Mouse (Mus musculus): ENCODE data around the gene Tulp1. TPM values are rescaled to one million over a fixed set of nuclear protein-coding genes. Genes with fewer than 3 reads are reported as not detected.
A peak's percentile ranks its signal among the peaks of the same experiment; 100 is the strongest.
"Not testable (repeated sequence)": the region's sequence is repeated elsewhere in the genome, so short reads cannot be mapped to it uniquely, and the experiment has no call there.

The Tulp1 gene
- polyA plus RNA-seq, 1 experiment from 2014 or later = 3.9 TPM

- WGBS = 34% methylated on average over 5 of the region's 7 CpGs
- DNase-seq (ENCODE audit: low spot score) = no peak
- H3K4me1 ChIP-seq (replicated peaks; ENCODE audit: insufficient read depth, low read length) = peaks cover 36% of the 10 kb centered on the region; the same call in 1 of the 2 replicates
- H3K4me3 ChIP-seq (replicated peaks; ENCODE audit: low read depth, low read length) = no peak overlapping the region
- peaks cover 30% of the 10 kb centered on the region for H3K36me3 ChIP-seq (ENCODE audit: insufficient read depth, low read length)
- H3K27me3 ChIP-seq (ENCODE audit: insufficient read depth, low read length) = no peaks in the 10 kb centered on the region
- peak overlapping the region; percentile 15; the same call in 1 of the 2 replicates for H3K9ac ChIP-seq (ENCODE audit: low read depth, low read length)
- no peak for ATAC-seq (replicated peaks; ENCODE audit: low FRiP score, low read depth)
- no peaks in the 10 kb centered on the region for H3K9me3 ChIP-seq (replicated peaks; ENCODE audit: low read length)
- no peak overlapping the region for H3K4me2 ChIP-seq (ENCODE audit: low read length)
- peak overlapping the region; percentile 31; the same call in 1 of the 2 replicates for H3K27ac ChIP-seq
- no peak for TF ChIP-seq CTCF (IDR thresholded peaks at IDR 0.05; ENCODE audit: low read depth)
Observed at GRCm38 (mm10) chr17:28331241-28332112, 33.5 kb downstream of the Tulp1 start.

GRCm38 (mm10) chr17:28330590-28330989 is 34.4 kb downstream of the Tulp1 start:
- H3K9ac ChIP-seq (ENCODE audit: low read depth, low read length); DNase-seq (ENCODE audit: low spot score); H3K27ac ChIP-seq; H3K9me3 ChIP-seq (replicated peaks; ENCODE audit: low read length); H3K4me3 ChIP-seq (replicated peaks; ENCODE audit: low read depth, low read length); H3K27me3 ChIP-seq (ENCODE audit: insufficient read depth, low read length); ATAC-seq (replicated peaks; ENCODE audit: low FRiP score, low read depth): not testable (repeated sequence)
- 0 out of 2 replicates have a peak overlapping the region, but pooled peaks have one; percentile 74 for H3K4me2 ChIP-seq (ENCODE audit: low read length)
- 50% methylated on average over 6 of the region's 8 CpGs for WGBS
- H3K36me3 ChIP-seq (ENCODE audit: insufficient read depth, low read length) = peaks cover 30% of the 10 kb centered on the region
- H3K4me1 ChIP-seq (replicated peaks; ENCODE audit: insufficient read depth, low read length) = peaks cover 36% of the 10 kb centered on the region; the same call in 1 of the 2 replicates

- Histone ChIP-seq H3K27ac (peak overlapping the region; percentile 84), H3K4me1 (replicated peaks; ENCODE audit: insufficient read depth, low read length) (peaks cover 36% of the 10 kb centered on the region; the same call in 1 of the 2 replicates), H3K9ac (ENCODE audit: low read depth, low read length) (peak overlapping the region; percentile 89; the same call in 1 of the 2 replicates), H3K9me3 (replicated peaks; ENCODE audit: low read length) (no peaks in the 10 kb centered on the region), H3K27me3 (ENCODE audit: insufficient read depth, low read length) (no peaks in the 10 kb centered on the region), H3K4me3 (replicated peaks; ENCODE audit: low read depth, low read length) (peak overlapping the region; percentile 48), H3K4me2 (ENCODE audit: low read length) (peak overlapping the region; percentile 74), H3K36me3 (ENCODE audit: insufficient read depth, low read length) (peaks cover 27% of the 10 kb centered on the region)
- WGBS = 29% methylated on average over 2 of the region's 2 CpGs
- ATAC-seq (replicated peaks; ENCODE audit: low FRiP score, low read depth) (no peak), DNase-seq (ENCODE audit: low spot score) (no peak)
- TF ChIP-seq CTCF (IDR thresholded peaks at IDR 0.05; ENCODE audit: low read depth) = no peak
Observed at GRCm38 (mm10) chr17:28330232-28330546, 34.8 kb downstream of the Tulp1 start.

- 4% methylated on average over 4 of the region's 4 CpGs for WGBS
- no peak for TF ChIP-seq CTCF (IDR thresholded peaks at IDR 0.05; ENCODE audit: low read depth)
- H3K4me1 ChIP-seq (replicated peaks; ENCODE audit: insufficient read depth, low read length) = peaks cover 36% of the 10 kb centered on the region; the same call in 1 of the 2 replicates
- DNase-seq (ENCODE audit: low spot score) (no peak), ATAC-seq (replicated peaks; ENCODE audit: low FRiP score, low read depth) (no peak)
- peak overlapping the region; percentile 74 for H3K4me2 ChIP-seq (ENCODE audit: low read length)
- H3K9ac ChIP-seq (ENCODE audit: low read depth, low read length) = peak overlapping the region; percentile 89
- H3K27ac ChIP-seq = peak overlapping the region; percentile 84
- H3K27me3 ChIP-seq (ENCODE audit: insufficient read depth, low read length) = no peaks in the 10 kb centered on the region
- peak overlapping the region; percentile 48 for H3K4me3 ChIP-seq (replicated peaks; ENCODE audit: low read depth, low read length)
- no peaks in the 10 kb centered on the region for H3K9me3 ChIP-seq (replicated peaks; ENCODE audit: low read length)
- peaks cover 22% of the 10 kb centered on the region for H3K36me3 ChIP-seq (ENCODE audit: insufficient read depth, low read length)
Observed at GRCm38 (mm10) chr17:28329503-28330231, 35.4 kb downstream of the Tulp1 start.

GRCm38 (mm10) chr17:28328946-28329345 is 36.1 kb downstream of the Tulp1 start:
- Histone ChIP-seq H3K4me3 (replicated peaks; ENCODE audit: low read depth, low read length) (peak overlapping the region; percentile 48), H3K27me3 (ENCODE audit: insufficient read depth, low read length) (no peaks in the 10 kb centered on the region), H3K4me2 (ENCODE audit: low read length) (peak overlapping the region; percentile 74), H3K4me1 (replicated peaks; ENCODE audit: insufficient read depth, low read length) (peaks cover 36% of the 10 kb centered on the region; the same call in 1 of the 2 replicates), H3K9ac (ENCODE audit: low read depth, low read length) (peak overlapping the region; percentile 89), H3K27ac (peak overlapping the region; percentile 84), H3K9me3 (replicated peaks; ENCODE audit: low read length) (no peaks in the 10 kb centered on the region), H3K36me3 (ENCODE audit: insufficient read depth, low read length) (peaks cover 22% of the 10 kb centered on the region)
- no peak for ATAC-seq (replicated peaks; ENCODE audit: low FRiP score, low read depth)
- no peak for DNase-seq (ENCODE audit: low spot score)
- WGBS = under 1% methylated on average over 25 of the region's 25 CpGs
- no peak for TF ChIP-seq CTCF (IDR thresholded peaks at IDR 0.05; ENCODE audit: low read depth)

GRCm38 (mm10) chr17:28328366-28328928 is 36.6 kb downstream of the Tulp1 start, which contains the start of gene Rpl10a:
TSS of gene Rpl10a (plus strand) at chr17:28328471.
- H3K36me3 ChIP-seq (ENCODE audit: insufficient read depth, low read length) = peaks cover 24% of the 10 kb centered on the region
- H3K27me3 ChIP-seq (ENCODE audit: insufficient read depth, low read length) = no peaks in the 10 kb centered on the region
- H3K4me3 ChIP-seq (replicated peaks; ENCODE audit: low read depth, low read length) = peak within 1 kb of the TSS; percentile 48
- peak; percentile 97 for DNase-seq (ENCODE audit: low spot score)
- peak; percentile 81 for ATAC-seq (replicated peaks; ENCODE audit: low FRiP score, low read depth)
- peak within 1 kb of the TSS; percentile 89 for H3K9ac ChIP-seq (ENCODE audit: low read depth, low read length)
- WGBS = under 1% methylated on average over 67 of the region's 67 CpGs
- H3K4me2 ChIP-seq (ENCODE audit: low read length) = peak within 1 kb of the TSS; percentile 74
- H3K9me3 ChIP-seq (replicated peaks; ENCODE audit: low read length) = no peaks in the 10 kb centered on the region
- TF ChIP-seq CTCF (IDR thresholded peaks at IDR 0.05; ENCODE audit: low read depth) = peak; percentile 94
- peaks cover 34% of the 10 kb centered on the region; the same call in 1 of the 2 replicates for H3K4me1 ChIP-seq (replicated peaks; ENCODE audit: insufficient read depth, low read length)
- H3K27ac ChIP-seq = peak within 1 kb of the TSS; percentile 84
